9 mouse cellular contexts compared by ENCODE assay signal in genomic region chr2:153496301-153496700, GRCm38 (mm10). TPM values are rescaled to one million over a fixed set of nuclear protein-coding genes. Genes with fewer than 3 reads are reported as not detected.
DNase-seq lines count a peak whose midpoint lies in the region; ATAC-seq and TF ChIP-seq lines count a peak whose summit lies in the region.
"Had no signal": no experiment of that assay in that cellular context is flagged by ENCODE, and none has a peak within 500 bp of the region (broad histone marks: within the 10 kb centered on the region; RNA-seq: fewer than 3 reads in every experiment).

No protein-coding gene starts in this region.

- H3K27ac ChIP-seq in cerebellum, adult 2 months (ENCODE audit: insufficient read depth, low read length): peak overlapping the region; percentile 53
- H3K27ac ChIP-seq in liver, embryonic 14.5 days: peak overlapping the region; percentile 96
- H3K27ac ChIP-seq in stomach, embryonic 16.5 days (ENCODE audit: low read length): peak overlapping the region; percentile 67

- H3K4me1 ChIP-seq in cerebellum, adult 2 months (ENCODE audit: control insufficient read depth, insufficient read depth, low read length): peaks cover 39% of the 10 kb centered on the region
- peaks cover 50 to 56% of the 10 kb centered on the region in 2 experiments for H3K4me1 ChIP-seq in liver, embryonic 14.5 days (replicated peaks; ENCODE audit: control insufficient read depth in 2 of 2, insufficient read depth in 2 of 2, low read length in 1 of 2)
- H3K4me1 ChIP-seq in stomach, embryonic 16.5 days (ENCODE audit: control insufficient read depth, insufficient read depth, low read length): peaks cover 40% of the 10 kb centered on the region

- ATAC-seq in liver, embryonic 14.5 days (ENCODE audit: insufficient read depth): no peak
- ATAC-seq in stomach, embryonic 16.5 days (ENCODE audit: insufficient read depth, low FRiP score): no peak

- no peaks in the 10 kb centered on the region for H3K27me3 ChIP-seq in cerebellum, adult 2 months (ENCODE audit: control insufficient read depth, insufficient read depth, low read length)
- no peaks in the 10 kb centered on the region for H3K27me3 ChIP-seq in liver, embryonic 14.5 days (ENCODE audit: control insufficient read depth, insufficient read depth, low read length)
- peaks cover 3% of the 10 kb centered on the region; the same call in 1 of the 2 replicates for H3K27me3 ChIP-seq in stomach, embryonic 16.5 days (ENCODE audit: control insufficient read depth, insufficient read depth, low read length)

- 70% methylated on average over 6 of the region's 6 CpGs for WGBS in cerebellum, adult 2 months
- 38% methylated on average over 6 of the region's 6 CpGs for WGBS in liver, embryonic 14.5 days (ENCODE audit: insufficient replicate concordance)
- WGBS in stomach, embryonic 16.5 days: 79% methylated on average over 6 of the region's 6 CpGs

- H3K4me3 ChIP-seq in cerebellum, adult 2 months (replicated peaks; ENCODE audit: insufficient read depth, low read depth, low read length): no peak overlapping the region
- H3K4me3 ChIP-seq in liver, embryonic 14.5 days (ENCODE audit: insufficient read depth in 1 of 2, low read depth in 2 of 2, low read length in 2 of 2): no peak overlapping the region
- no peak overlapping the region for H3K4me3 ChIP-seq in stomach, embryonic 16.5 days (replicated peaks; ENCODE audit: low read length)

- no peak for TF ChIP-seq EP300 in liver, embryonic 14.5 days (IDR thresholded peaks at IDR 0.05; ENCODE audit: low read depth)

- peak overlapping the region; percentile 77 for H3K4me2 ChIP-seq in liver, embryonic 14.5 days (ENCODE audit: low read depth)
- H3K4me2 ChIP-seq in stomach, embryonic 16.5 days (ENCODE audit: low read depth, low read length): no peak overlapping the region

- no peaks in the 10 kb centered on the region for H3K9me3 ChIP-seq in liver, embryonic 14.5 days (ENCODE audit: control insufficient read depth, low read length)
- H3K9me3 ChIP-seq in stomach, embryonic 16.5 days (replicated peaks; ENCODE audit: control insufficient read depth, low read length): no peaks in the 10 kb centered on the region

- TF ChIP-seq CTCF in cerebellum, adult 2 months (IDR thresholded peaks at IDR 0.05; ENCODE audit: borderline replicate concordance, insufficient read depth, low read depth, low read length): no peak
- no peak for TF ChIP-seq CTCF in liver, embryonic 14.5 days (IDR thresholded peaks at IDR 0.05; ENCODE audit: low read depth)

- no peak for TF ChIP-seq POLR2A in cerebellum, adult 2 months (IDR thresholded peaks at IDR 0.05; ENCODE audit: borderline replicate concordance, insufficient read depth, low read length)

- H3K36me3 ChIP-seq in liver, embryonic 14.5 days (replicated peaks; ENCODE audit: control insufficient read depth, insufficient read depth, low read depth): no peaks in the 10 kb centered on the region
- H3K36me3 ChIP-seq in stomach, embryonic 16.5 days (ENCODE audit: control insufficient read depth, insufficient read depth, low read length): no peaks in the 10 kb centered on the region

- H3K9ac ChIP-seq in liver, embryonic 14.5 days (replicated peaks): peak overlapping the region; percentile 58
- peak overlapping the region; percentile 43 for H3K9ac ChIP-seq in stomach, embryonic 16.5 days (ENCODE audit: low read length)

- DNase-seq in cerebellum, adult 2 months: no peak
- DNase-seq in cerebellum, postnatal 36 days: no peak
- peak; percentile 29 for DNase-seq in thymus, postnatal 0 days (ENCODE audit: low spot score)
- no peak for DNase-seq in thymus, postnatal 10 days (ENCODE audit: low spot score in 2 of 2)
- no peak for DNase-seq in liver, embryonic 14.5 days (ENCODE audit: low read depth in 3 of 3, low spot score in 3 of 3)
- DNase-seq in layer of hippocampus, adult 18-20 months (ENCODE audit: low spot score in 2 of 2): no peak
- DNase-seq in kidney, postnatal 10 days: no peak
- DNase-seq: heart, adult 18-20 months had no signal

RNA-seq across cellular contexts. Expression of gene 4930404H24Rik, which starts 3.7 kb away (rescaled TPM):
- not detected in 2 replicates for polyA plus RNA-seq in cerebellum, adult 2 months (2012; rRNA removed)
- polyA plus RNA-seq in thymus, postnatal 0 days (2015; fragmentation: Nextera tagmentation; extraction: Ambion mirVana): not detected in 2 replicates
- not detected in 2 replicates for polyA plus RNA-seq in liver, embryonic 14.5 days (2012; rRNA removed)
- polyA plus RNA-seq in liver, embryonic 14.5 days (2014; fragmentation: Nextera tagmentation; extraction: Ambion mirVana): not detected in 2 replicates
- not detected in 2 replicates for polyA plus RNA-seq in stomach, embryonic 16.5 days (2015; fragmentation: Nextera tagmentation; extraction: Ambion mirVana)
- not detected for total RNA-seq in layer of hippocampus, adult 18-20 months (2021)
- total RNA-seq: heart, adult 18-20 months had no signal

RNA-seq across cellular contexts. Expression of gene Nol4l, which starts 33.5 kb away (rescaled TPM):
- polyA plus RNA-seq in cerebellum, adult 2 months (2012; rRNA removed): 23.1 and 24.3 TPM in 2 replicates
- 1.9 and 2.0 TPM in 2 replicates for polyA plus RNA-seq in thymus, postnatal 0 days (2015; fragmentation: Nextera tagmentation; extraction: Ambion mirVana)
- 5.7 and 6.0 TPM in 2 replicates for polyA plus RNA-seq in liver, embryonic 14.5 days (2012; rRNA removed)
- 3.7 and 4.4 TPM in 2 replicates for polyA plus RNA-seq in liver, embryonic 14.5 days (2014; fragmentation: Nextera tagmentation; extraction: Ambion mirVana)
- polyA plus RNA-seq in stomach, embryonic 16.5 days (2015; fragmentation: Nextera tagmentation; extraction: Ambion mirVana): 11.3 and 11.5 TPM in 2 replicates
- 10 to 100 TPM; 46.5 to 48.1 TPM for total RNA-seq in layer of hippocampus, adult 18-20 months (2021)
